Mouse (Mus musculus): ENCODE data around the gene Bicd1. TPM values are rescaled to one million over a fixed set of nuclear protein-coding genes. Genes with fewer than 3 reads are reported as not detected.
"Not testable (repeated sequence)": the region's sequence is repeated elsewhere in the genome, so short reads cannot be mapped to it uniquely, and the experiment has no call there.

Bicd1 gene
- 0.36 and 0.44 TPM in 2 replicates for polyA plus RNA-seq (2015; fragmentation: Nextera tagmentation; extraction: Ambion mirVana)

GRCm38 (mm10) chr6:149408833-149409332 lies at the start of gene Bicd1:
Gene Bicd1 (plus strand): TSS chr6:149408886.
- ATAC-seq (ENCODE audit: low read depth): peak; percentile 90
- H3K27ac ChIP-seq (ENCODE audit: low read length): no peak within 1 kb of the TSS
- H3K9me3 ChIP-seq (replicated peaks; ENCODE audit: control insufficient read depth, low read length): no peaks in the 10 kb centered on the region
- H3K4me2 ChIP-seq (ENCODE audit: low read depth, low read length): peak within 1 kb of the TSS; percentile 85
- peak within 1 kb of the TSS; percentile 43 for H3K9ac ChIP-seq (ENCODE audit: low read depth, low read length)
- peak within 1 kb of the TSS; percentile 67 for H3K4me3 ChIP-seq (ENCODE audit: low read depth, low read length)
- no peaks in the 10 kb centered on the region; the same call in 1 of the 2 replicates for H3K4me1 ChIP-seq (ENCODE audit: control insufficient read depth, low read depth, low read length)
- no peaks in the 10 kb centered on the region for H3K36me3 ChIP-seq (ENCODE audit: control insufficient read depth, insufficient read depth)
- H3K27me3 ChIP-seq (ENCODE audit: control insufficient read depth, insufficient read depth, low read depth, low read length): no peaks in the 10 kb centered on the region
- WGBS (ENCODE audit: insufficient replicate concordance): under 1% methylated on average over 30 of the region's 30 CpGs

- H3K9ac ChIP-seq (ENCODE audit: low read depth, low read length); H3K27me3 ChIP-seq (ENCODE audit: control insufficient read depth, insufficient read depth, low read depth, low read length); H3K36me3 ChIP-seq (ENCODE audit: control insufficient read depth, insufficient read depth); H3K4me1 ChIP-seq (ENCODE audit: control insufficient read depth, low read depth, low read length); H3K4me2 ChIP-seq (ENCODE audit: low read depth, low read length); ATAC-seq (ENCODE audit: low read depth); H3K9me3 ChIP-seq (replicated peaks; ENCODE audit: control insufficient read depth, low read length); H3K27ac ChIP-seq (ENCODE audit: low read length); H3K4me3 ChIP-seq (ENCODE audit: low read depth, low read length): not testable (repeated sequence)
- WGBS (ENCODE audit: insufficient replicate concordance): 84% methylated on average over 20 of the region's 20 CpGs
These were observed 46.2 kb upstream of the Bicd1 start for GRCm38 (mm10) chr6:149362533-149362932.

GRCm38 (mm10) chr6:149365975-149366374 lies 42.7 kb upstream of the Bicd1 start:
- H3K4me3 ChIP-seq (ENCODE audit: low read depth, low read length); H3K27me3 ChIP-seq (ENCODE audit: control insufficient read depth, insufficient read depth, low read depth, low read length); H3K4me1 ChIP-seq (ENCODE audit: control insufficient read depth, low read depth, low read length); ATAC-seq (ENCODE audit: low read depth); H3K27ac ChIP-seq (ENCODE audit: low read length); H3K9ac ChIP-seq (ENCODE audit: low read depth, low read length); H3K9me3 ChIP-seq (replicated peaks; ENCODE audit: control insufficient read depth, low read length); H3K4me2 ChIP-seq (ENCODE audit: low read depth, low read length); H3K36me3 ChIP-seq (ENCODE audit: control insufficient read depth, insufficient read depth): not testable (repeated sequence)
- 81% methylated on average over 2 of the region's 2 CpGs for WGBS (ENCODE audit: insufficient replicate concordance)

GRCm38 (mm10) chr6:149366403-149366802 lies 42.3 kb upstream of the Bicd1 start:
- no peak for ATAC-seq (ENCODE audit: low read depth)
- 57% methylated on average over 2 of the region's 2 CpGs for WGBS (ENCODE audit: insufficient replicate concordance)
- Histone ChIP-seq H3K9ac (ENCODE audit: low read depth, low read length) (no peak overlapping the region), H3K4me1 (ENCODE audit: control insufficient read depth, low read depth, low read length) (no peaks in the 10 kb centered on the region), H3K4me2 (ENCODE audit: low read depth, low read length) (no peak overlapping the region), H3K27ac (ENCODE audit: low read length) (no peak overlapping the region), H3K27me3 (ENCODE audit: control insufficient read depth, insufficient read depth, low read depth, low read length) (no peaks in the 10 kb centered on the region), H3K36me3 (ENCODE audit: control insufficient read depth, insufficient read depth) (no peaks in the 10 kb centered on the region), H3K9me3 (replicated peaks; ENCODE audit: control insufficient read depth, low read length) (no peaks in the 10 kb centered on the region), H3K4me3 (ENCODE audit: low read depth, low read length) (no peak overlapping the region)

GRCm38 (mm10) chr6:149374986-149375457 lies 33.7 kb upstream of the Bicd1 start:
- H3K4me1 ChIP-seq (ENCODE audit: control insufficient read depth, low read depth, low read length): peaks cover 2% of the 10 kb centered on the region; the same call in 1 of the 2 replicates
- ATAC-seq (ENCODE audit: low read depth): peak; percentile 81
- H3K36me3 ChIP-seq (ENCODE audit: control insufficient read depth, insufficient read depth): no peaks in the 10 kb centered on the region
- no peak overlapping the region for H3K4me3 ChIP-seq (ENCODE audit: low read depth, low read length)
- 30% methylated on average over 2 of the region's 2 CpGs for WGBS (ENCODE audit: insufficient replicate concordance)
- H3K27me3 ChIP-seq (ENCODE audit: control insufficient read depth, insufficient read depth, low read depth, low read length): no peaks in the 10 kb centered on the region
- H3K4me2 ChIP-seq (ENCODE audit: low read depth, low read length): no peak overlapping the region
- no peaks in the 10 kb centered on the region for H3K9me3 ChIP-seq (replicated peaks; ENCODE audit: control insufficient read depth, low read length)
- no peak overlapping the region for H3K27ac ChIP-seq (ENCODE audit: low read length)
- no peak overlapping the region for H3K9ac ChIP-seq (ENCODE audit: low read depth, low read length)

GRCm38 (mm10) chr6:149383531-149383930 lies 25.2 kb upstream of the Bicd1 start:
- H3K9me3 ChIP-seq (replicated peaks; ENCODE audit: control insufficient read depth, low read length): no peaks in the 10 kb centered on the region
- no peak for ATAC-seq (ENCODE audit: low read depth)
- no peak overlapping the region for H3K27ac ChIP-seq (ENCODE audit: low read length)
- H3K4me3 ChIP-seq (ENCODE audit: low read depth, low read length): no peak overlapping the region
- no peaks in the 10 kb centered on the region for H3K27me3 ChIP-seq (ENCODE audit: control insufficient read depth, insufficient read depth, low read depth, low read length)
- H3K9ac ChIP-seq (ENCODE audit: low read depth, low read length): no peak overlapping the region
- 52% methylated on average over 2 of the region's 2 CpGs for WGBS (ENCODE audit: insufficient replicate concordance)
- no peaks in the 10 kb centered on the region for H3K36me3 ChIP-seq (ENCODE audit: control insufficient read depth, insufficient read depth)
- H3K4me2 ChIP-seq (ENCODE audit: low read depth, low read length): no peak overlapping the region
- H3K4me1 ChIP-seq (ENCODE audit: control insufficient read depth, low read depth, low read length): no peaks in the 10 kb centered on the region

- Histone ChIP-seq H3K27ac (ENCODE audit: low read length) (no peak overlapping the region), H3K4me2 (ENCODE audit: low read depth, low read length) (no peak overlapping the region), H3K36me3 (ENCODE audit: control insufficient read depth, insufficient read depth) (no peaks in the 10 kb centered on the region), H3K4me3 (ENCODE audit: low read depth, low read length) (no peak overlapping the region), H3K9ac (ENCODE audit: low read depth, low read length) (no peak overlapping the region), H3K4me1 (ENCODE audit: control insufficient read depth, low read depth, low read length) (no peaks in the 10 kb centered on the region), H3K9me3 (replicated peaks; ENCODE audit: control insufficient read depth, low read length) (no peaks in the 10 kb centered on the region), H3K27me3 (ENCODE audit: control insufficient read depth, insufficient read depth, low read depth, low read length) (no peaks in the 10 kb centered on the region)
- ATAC-seq (ENCODE audit: low read depth): no peak
- 32% methylated on average over 3 of the region's 3 CpGs for WGBS (ENCODE audit: insufficient replicate concordance)
These were observed 22.3 kb upstream of the Bicd1 start for GRCm38 (mm10) chr6:149386389-149386788.

- not testable (repeated sequence) for H3K4me2 ChIP-seq (ENCODE audit: low read depth, low read length); ATAC-seq (ENCODE audit: low read depth); H3K9ac ChIP-seq (ENCODE audit: low read depth, low read length); H3K4me3 ChIP-seq (ENCODE audit: low read depth, low read length); H3K9me3 ChIP-seq (replicated peaks; ENCODE audit: control insufficient read depth, low read length); H3K36me3 ChIP-seq (ENCODE audit: control insufficient read depth, insufficient read depth); H3K27ac ChIP-seq (ENCODE audit: low read length); H3K4me1 ChIP-seq (ENCODE audit: control insufficient read depth, low read depth, low read length); H3K27me3 ChIP-seq (ENCODE audit: control insufficient read depth, insufficient read depth, low read depth, low read length)
- WGBS (ENCODE audit: insufficient replicate concordance): 47% methylated on average over 2 of the region's 2 CpGs
These were observed 19.1 kb upstream of the Bicd1 start for GRCm38 (mm10) chr6:149389626-149390025.

GRCm38 (mm10) chr6:149399396-149399795 lies 9.3 kb upstream of the Bicd1 start:
- H3K9ac ChIP-seq (ENCODE audit: low read depth, low read length): no peak overlapping the region
- H3K27ac ChIP-seq (ENCODE audit: low read length): no peak overlapping the region
- H3K36me3 ChIP-seq (ENCODE audit: control insufficient read depth, insufficient read depth): no peaks in the 10 kb centered on the region
- no peak overlapping the region for H3K4me2 ChIP-seq (ENCODE audit: low read depth, low read length)
- H3K9me3 ChIP-seq (replicated peaks; ENCODE audit: control insufficient read depth, low read length): no peaks in the 10 kb centered on the region
- no peak overlapping the region for H3K4me3 ChIP-seq (ENCODE audit: low read depth, low read length)
- no peak for ATAC-seq (ENCODE audit: low read depth)
- no peaks in the 10 kb centered on the region for H3K4me1 ChIP-seq (ENCODE audit: control insufficient read depth, low read depth, low read length)
- no peaks in the 10 kb centered on the region for H3K27me3 ChIP-seq (ENCODE audit: control insufficient read depth, insufficient read depth, low read depth, low read length)
